Mouse (Mus musculus) CH12.LX (cell line): ENCODE results near the gene Scarb2. TPM values are rescaled to one million over a fixed set of nuclear protein-coding genes. Genes with fewer than 3 reads are reported as not detected.

Experiments
- DNase-seq: peaks from one replicate; pipeline ENCODE4 v3.0.0-alpha.2; 2013; ENCODE audit errors: extremely low read depth
- H3K27ac ChIP-seq: 2 replicates; pipeline ENCODE4 v1.5.1; 2012; ENCODE audit warnings: low read depth, mild to moderate bottlenecking, control low read depth, moderate library complexity; ENCODE audit not compliant: insufficient read depth
- H3K27me3 ChIP-seq: replicated peaks from 2 replicates; pipeline ENCODE3; 2012; ENCODE audit warnings: inconsistent platforms
- H3K36me3 ChIP-seq, 2 experiments: replicated peaks in 1 of 2; 2 replicates each; pipeline versions ENCODE3 to v1.6.1; 2012; ENCODE audit warnings: inconsistent platforms in 1 of 2, low read length in 1 of 2, mild to moderate bottlenecking in 1 of 2, mixed read lengths in 1 of 2, moderate library complexity in 1 of 2; ENCODE audit not compliant: control insufficient read depth in 1 of 2, insufficient read depth in 1 of 2
- H3K4me1 ChIP-seq, 2 experiments: 2 replicates each; pipeline ENCODE4 v1.6.1; 2012; ENCODE audit warnings: inconsistent platforms in 1 of 2, moderate library complexity in 1 of 2; ENCODE audit not compliant: insufficient read depth in 2 of 2, control insufficient read depth in 1 of 2
- H3K4me2 ChIP-seq: 2 replicates; pipeline ENCODE4 v1.6.1; 2012; ENCODE audit warnings: low read depth, mild to moderate bottlenecking, control low read depth; ENCODE audit not compliant: poor library complexity, insufficient read depth, severe bottlenecking
- H3K4me3 ChIP-seq, 3 experiments: fragments of 150-350 bp in 1 of 3; sonication (generic) in 1 of 3; replicated peaks in 1 of 3; 2 replicates each; pipeline versions ENCODE3 to v1.5.1; 2011 to 2012; ENCODE audit warnings: low read depth in 2 of 3, low read length in 2 of 3, mild to moderate bottlenecking in 2 of 3, moderate library complexity in 2 of 3, control low read depth in 1 of 3, improper control_type of control experiment in 1 of 3, inconsistent platforms in 1 of 3, mixed read lengths in 1 of 3; ENCODE audit not compliant: poor library complexity in 1 of 3
- H3K79me2 ChIP-seq: replicated peaks from 2 replicates; pipeline ENCODE4 v1.6.1; 2012; ENCODE audit warnings: mild to moderate bottlenecking, moderate library complexity; ENCODE audit not compliant: control insufficient read depth, poor library complexity, insufficient read depth, severe bottlenecking; ENCODE audit errors: extremely low read depth
- H3K9ac ChIP-seq: 2 replicates; pipeline ENCODE4 v1.6.1; 2012; ENCODE audit warnings: low read depth, mild to moderate bottlenecking, control low read depth, moderate library complexity; ENCODE audit not compliant: insufficient read depth
- H3K9me3 ChIP-seq: replicated peaks from 2 replicates; pipeline ENCODE3; 2012; ENCODE audit warnings: low read length, inconsistent platforms, mixed read lengths
- CTCF ChIP-seq, 2 experiments: IDR thresholded peaks in 1 of 2; conservative IDR thresholded peaks in 1 of 2; 2 replicates each; pipeline ENCODE4 v1.5.1; 2011 to 2012; ENCODE audit warnings: low read depth in 2 of 2, low read length in 2 of 2, improper control_type of control experiment in 1 of 2, inconsistent platforms in 1 of 2, mild to moderate bottlenecking in 1 of 2, moderate library complexity in 1 of 2
- EP300 ChIP-seq: IDR thresholded peaks from 2 replicates; pipeline ENCODE4 v1.6.1; 2011; ENCODE audit warnings: low read length, improper control_type of control experiment
- IRF4 ChIP-seq: IDR thresholded peaks from 2 replicates; pipeline ENCODE4 v1.6.1; 2014; ENCODE audit warnings: low read depth, mild to moderate bottlenecking, inconsistent platforms, low read length, improper control_type of control experiment
- KAT2A ChIP-seq: IDR thresholded peaks from 2 replicates; pipeline ENCODE4 v1.6.1; 2012; ENCODE audit warnings: low read length, improper control_type of control experiment, inconsistent platforms; ENCODE audit not compliant: insufficient replicate concordance
- MEF2A ChIP-seq: IDR thresholded peaks from 2 replicates; pipeline ENCODE4 v1.6.1; 2014; ENCODE audit warnings: low read depth, mild to moderate bottlenecking, inconsistent platforms, low read length, improper control_type of control experiment, borderline replicate concordance
- NELFE ChIP-seq: IDR thresholded peaks from 2 replicates; pipeline ENCODE4 v1.6.1; 2011; ENCODE audit warnings: low read depth, low read length, improper control_type of control experiment
- NRF1 ChIP-seq: IDR thresholded peaks from 2 replicates; pipeline ENCODE4 v1.6.1; 2014; ENCODE audit warnings: low read depth, mild to moderate bottlenecking, inconsistent platforms, low read length, improper control_type of control experiment, moderate library complexity
- ZC3H11A ChIP-seq: IDR thresholded peaks from 2 replicates; pipeline ENCODE4 v1.6.1; 2012; ENCODE audit warnings: low read depth, mild to moderate bottlenecking, inconsistent platforms, low read length, improper control_type of control experiment
- ZKSCAN1 ChIP-seq: IDR thresholded peaks from 2 replicates; pipeline ENCODE4 v1.6.1; 2012; ENCODE audit warnings: low read depth, inconsistent platforms, low read length, improper control_type of control experiment, borderline replicate concordance
- ZMIZ1 ChIP-seq: IDR thresholded peaks from 2 replicates; pipeline ENCODE4 v1.6.1; 2012; ENCODE audit warnings: low read depth, mild to moderate bottlenecking, inconsistent platforms, low read length, improper control_type of control experiment
- ZNF384 ChIP-seq: IDR thresholded peaks from 2 replicates; pipeline ENCODE4 v1.6.1; 2012; ENCODE audit warnings: low read depth, low read length, improper control_type of control experiment, inconsistent platforms
- dilution Hi-C: fragments of 300-500 bp; cut with MboI; formaldehyde crosslinking; loops from 2 replicates; pipeline ENCODE4 v1.14.3; 2020; ENCODE audit warnings: low sequenced_read_pairs; ENCODE audit not compliant: extremely low pct_unique_long_range_greater_than_20kb, extremely low pct_ligation_motif_present
- in situ Hi-C: fragments of 300-500 bp; cut with MboI; formaldehyde crosslinking; loops from 3 replicates; pipeline ENCODE4 v1.14.3; 2019; ENCODE audit warnings: low sequenced_read_pairs, low pct_ligation_motif_present, low pct_unique_long_range_greater_than_20kb, mixed read lengths
- polyA plus RNA-seq: library from polyadenylated mRNA; unstranded; fragments of >175 nt; gene quantifications from 2 replicates; pipeline ENCODE4 v1.2.1, GENCODE M21; 2012; ENCODE audit warnings: low read depth; ENCODE audit not compliant: insufficient read length
- total RNA-seq, 2 experiments: library from RNA; depleted of rRNA; stranded (reverse); fragments of 300-350 nt in 1 of 2; fragments of >200 nt in 1 of 2; gene quantifications; 2 replicates each; pipeline ENCODE4 v1.2.3; 2012 to 2014

The Scarb2 gene
- total and polyA plus RNA-seq, 3 experiments, result 7.2 to 9.5 (median 9.2) TPM

GRCm38 (mm10) chr5:92484880-92485279, 21.8 kb downstream of the Scarb2 start (continued):
- TF ChIP-seq ZC3H11A, result no peak

DNA sequence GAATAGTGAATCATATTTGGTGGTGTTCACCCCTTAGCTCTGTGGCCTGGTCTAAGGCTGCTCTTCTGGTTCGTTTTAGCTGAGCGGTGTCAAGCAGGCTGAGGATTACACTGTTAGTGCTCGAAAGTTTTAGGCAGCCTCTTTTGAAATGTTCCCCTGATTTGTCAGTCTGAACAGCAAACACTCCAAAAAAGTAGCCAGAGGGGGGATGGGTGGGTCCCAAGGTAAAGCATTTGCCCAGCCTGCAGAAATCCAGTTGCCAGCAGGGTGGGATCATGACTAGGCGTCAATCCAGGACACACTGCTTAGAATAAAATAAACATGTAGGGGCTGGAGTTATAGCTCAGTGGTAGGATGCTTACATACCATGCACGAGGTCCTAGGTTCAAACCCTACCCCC, 33.8 kb downstream of the Scarb2 start:
- no peaks in the 10 kb centered on the region for H3K79me2 ChIP-seq
- no peak overlapping the region for H3K4me2 ChIP-seq
- dilution Hi-C loops (no loop called here), in situ Hi-C loops (loop anchor here (25.0 kb wide), 1 partner anchor 189 kb away; no protein-coding TSS in a partner anchor)
- H3K9ac ChIP-seq, result no peak overlapping the region
- no peaks in the 10 kb centered on the region for H3K9me3 ChIP-seq
- no peak overlapping the region for H3K4me3 ChIP-seq
- H3K36me3 ChIP-seq, result peaks cover 0 to 22% of the 10 kb centered on the region in 2 experiments
- DNase-seq, result no peak
- no peaks in the 10 kb centered on the region for H3K4me1 ChIP-seq
- no peak overlapping the region for H3K27ac ChIP-seq
- TF ChIP-seq ZC3H11A (no peak), CTCF (conservative IDR thresholded peaks at IDR 0.05 in 1 of 2, IDR thresholded peaks at IDR 0.05 in 1 of 2; ENCODE audit: low read depth in 2 of 2, low read length in 2 of 2) (no peak), EP300 (no peak), KAT2A (no peak), ZNF384 (no peak)
- H3K27me3 ChIP-seq, result no peaks in the 10 kb centered on the region

- dilution Hi-C loops (no loop called here), in situ Hi-C loops (loop anchor here (25.0 kb wide), 1 partner anchor 191 kb away; no protein-coding TSS in a partner anchor)
- H3K27me3 ChIP-seq, result no peaks in the 10 kb centered on the region
- no peaks in the 10 kb centered on the region for H3K79me2 ChIP-seq
- no peak overlapping the region for H3K27ac ChIP-seq
- H3K4me1 ChIP-seq, result peaks cover 0 to 7% of the 10 kb centered on the region in 2 experiments; a peak in 2 of 4 replicates
- no peak for DNase-seq
- H3K36me3 ChIP-seq, result peaks cover 0 to 22% of the 10 kb centered on the region in 2 experiments
- no peaks in the 10 kb centered on the region for H3K9me3 ChIP-seq
- no peak overlapping the region for H3K9ac ChIP-seq
- no peak overlapping the region for H3K4me3 ChIP-seq
- TF ChIP-seq IRF4, result no peak
- TF ChIP-seq NRF1, result no peak
- TF ChIP-seq CTCF (conservative IDR thresholded peaks at IDR 0.05 in 1 of 2, IDR thresholded peaks at IDR 0.05 in 1 of 2; ENCODE audit: low read depth in 2 of 2, low read length in 2 of 2), result no peak
- TF ChIP-seq NELFE, result no peak
- no peak for TF ChIP-seq ZMIZ1
- no peak for TF ChIP-seq ZKSCAN1
- TF ChIP-seq MEF2A, result no peak
- TF ChIP-seq, all 38 proteins: peak for 0
- H3K4me2 ChIP-seq, result no peak overlapping the region
Observed at GRCm38 (mm10) chr5:92471531-92471930, 35.1 kb downstream of the Scarb2 start.
